Mouse (Mus musculus) right cerebral cortex, postnatal 36 days (tissue): ENCODE measurements around the gene Gm20696.

Source experiments
- DNase-seq, 2 experiments: peaks; one replicate each; pipeline ENCODE4 v3.0.0; 2022; ENCODE audit warnings: low spot score in 2 of 2, mixed read lengths in 1 of 2

Gene Gm20696

GRCm38 (mm10) chr6:99665457-99666317 lies 910 bp downstream of the Gm20696 start:
- no peak for DNase-seq

DNA sequence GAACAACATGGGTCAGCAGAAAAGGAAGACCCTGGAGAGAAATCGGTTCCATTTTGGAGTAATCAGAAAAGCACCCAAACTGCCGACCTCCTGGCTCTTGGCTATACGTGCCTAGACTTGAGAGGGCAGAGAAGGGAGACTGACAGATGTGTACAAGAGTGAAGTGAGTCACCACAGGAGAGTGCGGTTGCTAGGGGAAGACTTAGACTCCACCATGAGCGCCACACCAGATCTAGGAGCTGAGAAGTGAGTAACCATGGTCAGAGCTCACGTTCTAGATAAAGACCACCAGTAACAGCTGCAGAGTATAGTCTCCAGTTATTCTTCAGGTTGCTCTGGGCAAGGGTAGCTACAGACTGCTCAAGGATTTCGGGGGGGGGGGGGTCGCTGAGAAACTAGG lies 3.4 kb downstream of the Gm20696 start:
- DNase-seq: no peak

GRCm38 (mm10) chr6:99660443-99660842 lies 6.2 kb downstream of the Gm20696 start:
- DNase-seq: no peak

DNA sequence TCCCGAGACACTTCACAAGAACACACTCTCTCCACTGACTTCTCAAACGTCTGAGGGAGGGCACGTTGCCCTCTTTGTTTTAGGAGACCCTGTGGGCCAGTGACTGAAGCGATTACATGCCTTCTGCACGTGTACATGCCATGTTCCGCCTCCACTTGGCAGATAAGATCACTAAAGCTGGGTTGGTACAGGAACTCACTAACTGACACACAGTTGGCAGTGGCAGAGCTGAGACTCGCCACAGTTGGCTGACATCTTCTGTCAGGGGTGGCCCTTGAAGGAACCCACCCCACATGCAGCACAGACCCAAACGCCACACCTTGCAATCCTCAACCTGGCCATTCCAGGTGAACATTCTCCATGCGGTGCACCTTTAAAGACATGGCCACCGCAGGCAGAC lies 8.0 kb downstream of the Gm20696 start:
- no peak for DNase-seq

DNA sequence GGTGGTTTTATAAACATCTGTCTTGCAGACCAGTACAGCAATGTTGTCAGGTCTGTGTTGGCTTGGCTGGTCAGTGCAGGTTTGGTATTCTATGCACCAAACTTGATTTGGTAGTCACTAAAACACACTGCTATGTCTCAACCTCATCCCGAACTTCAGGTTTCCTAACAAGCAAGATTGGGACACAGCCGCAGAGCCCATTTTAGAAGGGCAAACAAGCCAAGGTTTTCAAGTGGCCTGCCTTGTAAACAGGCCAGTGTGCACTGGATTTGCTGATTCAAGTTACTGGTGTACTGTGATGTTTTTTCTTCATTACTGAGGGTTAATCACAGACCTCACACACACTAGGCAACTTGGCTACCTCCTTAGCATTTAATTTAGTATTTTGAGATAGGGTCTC lies 10.5 kb downstream of the Gm20696 start:
- no peak for DNase-seq

DNA sequence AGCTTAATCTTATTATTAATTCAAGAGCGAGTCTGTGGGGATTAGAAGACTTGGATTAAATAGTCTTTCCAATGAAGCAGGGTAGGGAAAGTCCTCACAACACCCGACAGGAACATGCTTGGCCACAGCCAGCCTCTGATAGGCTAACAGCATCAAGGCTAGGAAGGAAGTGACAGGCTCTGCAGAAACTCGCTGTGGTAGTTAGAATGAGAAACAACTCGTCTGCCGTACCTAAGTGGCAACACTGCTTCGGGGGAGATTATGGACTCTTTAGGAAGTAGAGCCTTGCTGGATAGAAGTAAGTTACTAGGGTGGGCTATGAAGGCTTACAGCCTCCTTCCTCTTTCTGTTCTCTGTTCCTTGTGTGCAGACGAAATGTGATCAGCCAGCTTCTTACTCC lies 11.1 kb downstream of the Gm20696 start:
- no peak for DNase-seq

DNA sequence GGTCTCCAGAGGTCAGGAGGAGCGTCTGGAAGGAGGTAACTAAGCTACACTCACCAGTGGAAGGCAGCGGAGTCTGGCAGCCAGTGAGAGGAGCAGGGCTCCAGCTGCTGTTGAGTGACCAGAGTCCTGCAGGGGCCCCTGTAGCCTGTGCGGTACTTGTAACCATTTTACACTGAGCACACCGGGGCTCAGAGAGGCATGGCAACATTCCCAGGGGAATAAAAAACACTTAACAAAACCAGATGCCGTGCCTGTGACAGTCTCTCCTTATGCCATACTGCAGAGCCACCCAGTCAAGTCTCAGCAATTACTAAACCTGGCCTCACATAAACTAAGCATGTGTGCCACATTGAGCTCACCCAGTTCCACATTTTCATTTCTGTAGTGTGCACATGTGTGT lies 12.3 kb downstream of the Gm20696 start:
- DNase-seq: no peak

DNA sequence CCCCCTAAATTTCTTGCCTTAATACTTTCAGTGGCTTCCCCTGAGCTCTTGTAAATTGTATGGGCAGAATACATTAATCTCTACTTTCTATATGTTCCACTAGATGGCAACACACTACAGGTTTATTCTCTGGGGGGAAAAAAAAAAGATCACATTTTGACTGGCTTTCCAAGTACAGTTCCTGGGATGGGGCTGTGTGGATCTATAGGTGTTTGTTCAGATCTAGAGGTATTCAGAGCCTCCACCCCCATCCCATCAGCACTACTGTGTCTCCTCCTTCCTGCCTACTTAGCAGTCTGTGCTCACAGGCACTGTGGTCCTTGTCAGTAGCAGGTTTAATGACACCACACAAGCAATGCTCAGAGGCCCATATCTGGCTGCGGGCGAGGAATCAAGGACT lies 14.3 kb downstream of the Gm20696 start:
- no peak for DNase-seq

DNA sequence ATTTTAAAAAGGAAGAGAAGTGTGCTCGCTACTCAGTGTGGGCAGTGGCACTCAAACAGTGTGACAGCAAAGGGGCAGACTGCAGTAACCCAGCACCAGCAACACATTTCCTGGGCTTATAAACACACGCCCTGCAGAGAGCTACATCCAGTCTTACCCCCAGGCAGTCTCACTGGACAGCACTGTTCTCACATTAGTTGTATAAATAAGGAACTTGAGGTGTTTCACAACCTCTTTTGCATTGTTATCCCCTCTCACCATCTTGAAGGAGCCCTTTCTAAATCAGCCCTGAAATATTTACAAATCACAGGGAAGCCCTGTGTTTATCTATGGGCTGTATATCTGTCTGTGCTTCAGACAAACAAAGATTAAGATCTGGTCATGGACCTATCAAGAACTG lies 17.3 kb downstream of the Gm20696 start:
- DNase-seq: no peak

DNA sequence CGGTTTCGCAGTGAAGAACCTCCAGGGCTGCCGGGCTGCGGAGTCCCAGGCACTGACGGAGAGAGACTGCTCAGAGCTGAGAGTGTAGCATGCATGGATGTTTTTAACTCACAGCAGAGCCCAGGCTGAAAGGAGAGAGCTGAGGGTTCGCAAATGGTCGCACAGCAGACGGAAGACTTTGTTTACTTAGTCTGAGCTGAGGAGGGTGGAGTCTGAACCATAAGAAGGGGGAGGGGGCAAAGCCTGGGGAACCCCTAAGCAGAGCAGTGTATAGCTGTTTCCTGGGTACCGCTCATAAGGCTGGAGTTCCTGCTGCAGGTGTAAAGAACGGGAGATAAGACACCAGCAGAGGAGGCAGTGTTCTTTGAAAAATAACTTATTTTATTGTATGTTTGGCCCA lies 20.3 kb downstream of the Gm20696 start:
- no peak for DNase-seq

- DNase-seq: no peak
Observed at GRCm38 (mm10) chr6:99644876-99645275, 21.7 kb downstream of the Gm20696 start.

DNA sequence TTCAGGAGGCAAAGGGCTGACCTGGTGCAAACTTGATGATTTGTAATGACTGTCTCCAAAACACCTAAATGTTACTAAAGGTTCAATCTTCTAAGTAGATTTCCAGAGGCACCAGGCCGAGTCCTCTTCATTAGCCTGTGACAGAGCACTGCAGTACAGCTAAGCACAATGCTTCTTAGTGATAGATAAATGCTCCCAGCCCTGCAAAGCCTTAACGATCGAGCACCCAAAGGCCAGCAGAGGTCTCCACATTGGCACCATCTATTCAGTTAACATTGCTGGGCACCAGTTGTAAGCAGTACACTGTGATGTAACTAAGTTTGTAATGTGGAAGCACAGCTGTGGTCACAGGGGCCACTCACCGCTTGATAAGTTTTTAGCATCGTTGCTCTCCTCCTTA lies 22.2 kb downstream of the Gm20696 start:
- no peak for DNase-seq

GRCm38 (mm10) chr6:99643439-99644199 lies 23.0 kb downstream of the Gm20696 start:
- no peak for DNase-seq

DNA sequence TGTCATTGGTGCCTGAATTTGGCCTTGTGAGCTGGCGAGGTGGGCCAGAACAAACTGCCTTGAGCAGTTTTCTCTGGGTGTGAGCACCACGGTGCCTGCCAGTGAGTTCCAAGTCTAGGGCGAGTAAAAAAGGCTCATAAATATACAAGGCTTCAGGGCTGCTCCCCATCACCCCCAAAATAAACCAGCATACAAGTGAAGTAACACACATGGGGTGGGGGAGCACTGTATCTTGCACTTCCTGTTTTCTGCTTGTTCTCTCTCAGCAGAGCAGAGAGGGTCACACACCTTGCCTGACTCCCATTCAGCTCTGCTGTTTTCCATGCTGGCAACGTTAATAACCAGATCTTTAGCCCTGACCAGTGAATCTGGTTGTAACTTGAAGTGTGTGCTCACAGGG lies 29.1 kb downstream of the Gm20696 start:
- no peak for DNase-seq

DNA sequence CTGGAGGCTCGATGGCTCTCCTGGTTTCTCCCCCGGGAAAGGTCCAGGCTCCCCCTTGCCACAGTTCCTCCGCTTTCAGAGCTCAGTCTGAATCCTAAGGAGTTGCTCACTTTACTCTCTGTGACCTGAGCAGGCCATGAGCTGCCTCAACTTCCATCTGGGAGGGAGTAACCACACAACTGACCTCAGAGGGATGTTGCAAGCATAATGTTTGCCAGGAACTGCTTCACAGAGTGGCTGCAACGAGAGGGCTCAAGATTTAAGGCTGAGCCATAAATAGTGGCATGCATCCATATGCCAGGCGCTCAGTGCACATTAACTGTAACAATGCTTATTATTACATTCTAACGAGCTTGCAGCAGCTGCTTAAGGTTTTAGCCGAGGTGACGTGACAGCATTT lies 29.8 kb downstream of the Gm20696 start:
- no peak for DNase-seq

DNA sequence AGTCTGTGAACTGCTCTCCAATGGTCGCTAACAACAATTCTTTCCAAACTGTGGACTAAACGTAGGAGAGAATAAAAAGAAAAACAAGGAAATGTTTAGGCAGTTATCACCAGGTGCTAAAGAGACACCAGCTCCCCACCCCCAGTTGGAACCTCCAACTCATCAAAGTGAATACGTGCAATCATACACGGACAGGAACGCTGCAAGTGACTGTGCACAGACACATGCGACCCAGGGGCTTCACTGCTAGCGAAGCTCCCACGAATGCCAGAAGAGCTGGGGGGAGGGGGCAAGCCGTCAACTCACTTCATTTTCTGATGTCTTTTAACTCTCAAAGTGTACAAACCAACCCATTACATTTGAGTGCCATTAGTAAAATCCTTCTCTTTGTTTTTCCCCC lies 30.5 kb downstream of the Gm20696 start:
- no peak for DNase-seq

DNA sequence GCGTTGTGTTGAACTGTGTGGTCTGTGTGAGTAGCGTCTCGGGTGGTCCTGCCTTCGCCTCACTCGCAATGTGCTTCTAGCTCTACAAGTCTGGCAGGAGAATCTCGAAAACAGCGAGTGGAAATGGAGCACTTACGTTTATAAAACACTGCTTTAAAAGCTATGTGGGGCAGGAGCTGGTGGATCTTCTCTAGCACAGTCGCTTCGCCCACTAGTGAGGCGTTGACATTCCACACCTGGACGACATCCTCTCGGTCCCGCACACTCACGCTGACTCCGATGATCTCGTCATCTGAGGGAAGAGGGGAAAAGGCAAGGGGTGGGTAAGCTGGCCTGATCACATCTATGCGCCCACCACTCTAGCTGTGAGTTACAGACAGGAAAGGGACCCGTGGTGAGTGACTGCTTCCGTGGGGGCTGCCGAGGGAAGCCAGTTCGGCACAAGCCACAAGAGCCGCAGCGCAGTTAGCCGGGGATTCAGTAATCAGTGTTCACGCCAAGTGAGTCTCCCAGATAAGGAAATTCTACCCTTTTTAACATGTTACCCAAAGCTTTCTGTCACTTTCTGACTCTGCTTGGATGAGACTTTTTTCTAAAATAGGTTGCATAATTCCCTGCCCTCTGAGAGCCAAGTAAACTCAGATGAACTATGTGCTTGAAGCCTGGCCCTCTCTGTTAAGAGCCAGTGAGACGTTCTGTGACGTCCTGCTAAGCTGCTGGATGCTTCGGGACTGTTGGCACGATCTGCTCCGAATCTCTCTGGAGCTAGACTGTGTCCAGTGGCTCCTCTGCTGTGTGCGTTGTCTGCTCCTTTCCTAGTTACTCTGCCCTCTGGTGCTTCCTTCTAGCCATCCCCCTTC lies 34.2 kb downstream of the Gm20696 start:
- DNase-seq: no peak

DNA sequence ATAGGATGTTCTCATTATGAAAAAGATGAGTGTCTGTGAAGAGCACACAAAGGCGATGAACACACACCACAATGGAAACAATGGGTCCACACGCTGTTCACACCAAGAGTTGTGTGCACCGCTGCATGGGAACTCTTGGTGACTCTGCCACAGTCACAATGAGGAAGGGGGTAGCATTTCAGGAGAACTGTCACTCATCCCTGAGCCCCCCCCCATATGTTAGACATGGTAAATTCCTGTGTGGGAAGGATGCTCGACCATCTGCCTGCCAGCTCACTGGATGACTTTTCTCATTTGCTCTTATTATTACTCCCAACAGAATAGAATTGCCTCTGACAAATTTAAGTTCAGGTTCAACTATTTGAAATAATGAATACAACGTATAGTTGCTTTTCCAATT lies 35.0 kb downstream of the Gm20696 start:
- no peak for DNase-seq

- no peak for DNase-seq
Observed at GRCm38 (mm10) chr6:99629726-99630458, 36.7 kb downstream of the Gm20696 start.

- no peak for DNase-seq
Observed at GRCm38 (mm10) chr6:99626347-99626746, 40.2 kb downstream of the Gm20696 start.

- DNase-seq: no peak
Observed at GRCm38 (mm10) chr6:99625803-99626202, 40.8 kb downstream of the Gm20696 start.

- DNase-seq: no peak
Observed at GRCm38 (mm10) chr6:99625306-99625705, 41.3 kb downstream of the Gm20696 start.
